In the genomic region with DNA sequence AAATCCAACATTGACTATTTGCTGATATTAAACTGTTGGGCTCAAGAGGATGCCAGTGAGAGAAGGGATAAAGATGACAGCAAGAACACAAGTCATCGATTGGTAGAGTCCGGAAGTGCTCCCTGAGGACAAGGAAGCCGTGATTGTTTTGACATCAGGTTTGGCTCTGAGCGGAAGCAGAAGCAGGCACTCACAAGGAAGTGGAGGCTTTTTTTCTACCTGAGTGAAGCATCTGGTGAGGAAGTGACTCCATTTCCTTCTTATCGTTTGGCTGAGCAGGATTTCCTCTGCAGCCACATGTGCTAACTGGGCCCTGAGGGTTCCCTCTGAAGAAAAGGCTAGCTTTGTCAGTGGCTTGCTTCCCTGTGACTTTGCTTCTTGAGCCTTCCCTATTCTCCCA, we compare ENCODE assay signal across 11 mouse cellular contexts.
DNase-seq lines count a peak whose midpoint lies in the region; ATAC-seq and TF ChIP-seq lines count a peak whose summit lies in the region.
"Had no signal": no experiment of that assay in that cellular context is flagged by ENCODE, and none has a peak within 500 bp of the region (broad histone marks: within the 10 kb centered on the region; RNA-seq: fewer than 3 reads in every experiment).

No protein-coding gene starts in this region.

- no peak for TF ChIP-seq CTCF in lung, postnatal 0 days (IDR thresholded peaks at IDR 0.05)
- TF ChIP-seq CTCF in heart, postnatal 0 days (IDR thresholded peaks at IDR 0.05; ENCODE audit: low read depth): no peak

- peak; percentile 34 for ATAC-seq in lung, postnatal 0 days
- ATAC-seq in heart, postnatal 0 days (ENCODE audit: insufficient read depth, low read depth): no peak; the same call in 1 of the 2 replicates
- ATAC-seq in neutrophil, adult 5-6 weeks (ENCODE audit: extremely low read depth, insufficient number of reproducible peaks, low FRiP score, poor library complexity, severe bottlenecking): peak; percentile 72

- H3K27me3 ChIP-seq in lung, postnatal 0 days (replicated peaks; ENCODE audit: insufficient read depth, low read length): no peaks in the 10 kb centered on the region
- no peaks in the 10 kb centered on the region for H3K27me3 ChIP-seq in embryonic facial prominence, embryonic 10.5 days (replicated peaks; ENCODE audit: low read depth, poor library complexity, severe bottlenecking)
- no peaks in the 10 kb centered on the region for H3K27me3 ChIP-seq in heart, postnatal 0 days (ENCODE audit: control insufficient read depth, insufficient read depth, low read length)
- H3K27me3 ChIP-seq: neural tube, embryonic 13.5 days had no signal

- H3K4me1 ChIP-seq in lung, postnatal 0 days (ENCODE audit: insufficient read depth, low read depth, low read length): peaks cover 14% of the 10 kb centered on the region; the same call in 1 of the 2 replicates
- peaks cover 25% of the 10 kb centered on the region for H3K4me1 ChIP-seq in embryonic facial prominence, embryonic 10.5 days
- peaks cover 26% of the 10 kb centered on the region for H3K4me1 ChIP-seq in heart, postnatal 0 days (ENCODE audit: control insufficient read depth, insufficient read depth)

- peak; percentile 44; the same call in 1 of the 2 replicates for TF ChIP-seq EP300 in lung, postnatal 0 days (IDR thresholded peaks at IDR 0.05)
- TF ChIP-seq EP300 in heart, postnatal 0 days (IDR thresholded peaks at IDR 0.05; ENCODE audit: low read depth): peak; percentile 68; the same call in 1 of the 2 replicates

- peak overlapping the region; percentile 47; the same call in 1 of the 2 replicates for H3K27ac ChIP-seq in lung, postnatal 0 days (ENCODE audit: low read length)
- peak overlapping the region; percentile 24; the same call in 1 of the 2 replicates for H3K27ac ChIP-seq in embryonic facial prominence, embryonic 10.5 days (replicated peaks)
- H3K27ac ChIP-seq in heart, postnatal 0 days (ENCODE audit: low read depth): peak overlapping the region; percentile 70
- H3K27ac ChIP-seq: neural tube, embryonic 13.5 days had no signal

- no peaks in the 10 kb centered on the region for H3K36me3 ChIP-seq in lung, postnatal 0 days (ENCODE audit: insufficient read depth, low read length)
- no peaks in the 10 kb centered on the region for H3K36me3 ChIP-seq in embryonic facial prominence, embryonic 10.5 days (replicated peaks)
- no peaks in the 10 kb centered on the region for H3K36me3 ChIP-seq in heart, postnatal 0 days (replicated peaks; ENCODE audit: control insufficient read depth, insufficient read depth, low read length)
- H3K36me3 ChIP-seq: neural tube, embryonic 13.5 days had no signal

- no peak overlapping the region for H3K9ac ChIP-seq in lung, postnatal 0 days (replicated peaks; ENCODE audit: low read depth)
- no peak overlapping the region for H3K9ac ChIP-seq in heart, postnatal 0 days (replicated peaks; ENCODE audit: low read depth, low read length)
- H3K9ac ChIP-seq: neural tube, embryonic 13.5 days had no signal

- H3K4me3 ChIP-seq in lung, postnatal 0 days (ENCODE audit: low read depth, low read length): no peak overlapping the region
- H3K4me3 ChIP-seq in embryonic facial prominence, embryonic 10.5 days: no peak overlapping the region
- no peak overlapping the region for H3K4me3 ChIP-seq in heart, postnatal 0 days (ENCODE audit: low read depth, low read length)
- H3K4me3 ChIP-seq: neural tube, embryonic 13.5 days had no signal

- peak; percentile 48 for DNase-seq in lung, postnatal 0 days (ENCODE audit: low spot score)
- no peak for DNase-seq in lung, adult 18-20 months
- DNase-seq in embryonic facial prominence, embryonic 10.5 days (ENCODE audit: low spot score): no peak
- DNase-seq in heart, postnatal 0 days (ENCODE audit: low spot score): no peak
- DNase-seq in urinary bladder, postnatal 36 days (ENCODE audit: low spot score in 2 of 2): no peak
- no peak for DNase-seq in right cerebral cortex, postnatal 10 days (ENCODE audit: low spot score in 2 of 2)
- no peak for DNase-seq in urinary bladder, adult 18-20 months (ENCODE audit: low spot score in 2 of 2)
- DNase-seq: cerebellum, postnatal 36 days; left cerebral cortex, postnatal 4 days had no signal

- H3K9me3 ChIP-seq in lung, postnatal 0 days (ENCODE audit: low read length): no peaks in the 10 kb centered on the region
- H3K9me3 ChIP-seq in embryonic facial prominence, embryonic 10.5 days: no peaks in the 10 kb centered on the region
- no peaks in the 10 kb centered on the region for H3K9me3 ChIP-seq in heart, postnatal 0 days (replicated peaks; ENCODE audit: control insufficient read depth, low read length)
- H3K9me3 ChIP-seq: neural tube, embryonic 13.5 days had no signal

- no peak overlapping the region for H3K4me2 ChIP-seq in lung, postnatal 0 days (replicated peaks; ENCODE audit: low read depth, low read length)
- H3K4me2 ChIP-seq in heart, postnatal 0 days (ENCODE audit: low read depth, low read length): no peak overlapping the region
- H3K4me2 ChIP-seq: neural tube, embryonic 13.5 days had no signal

- WGBS in lung, postnatal 0 days: 58% methylated on average over 5 of the region's 5 CpGs
- WGBS in embryonic facial prominence, embryonic 10.5 days: 67% methylated on average over 5 of the region's 5 CpGs
- 55% methylated on average over 5 of the region's 5 CpGs for WGBS in heart, postnatal 0 days
